Mouse (Mus musculus) spleen, adult 2 months (tissue): Measurements from ENCODE around the gene Tstd1. TPM values are rescaled to one million over a fixed set of nuclear protein-coding genes. Genes with fewer than 3 reads are reported as not detected.

Experiments
- DNase-seq, 2 experiments: peaks; one replicate each; pipeline versions ENCODE4 v3.0.0 to v3.0.0-alpha.2; 2012 to 2021; ENCODE audit warnings: low spot score in 2 of 2, low read depth in 1 of 2
- H3K27ac ChIP-seq: fragments of 200-500 bp; 2 replicates; pipeline ENCODE4 v1.5.1; 2012; ENCODE audit warnings: low read length, inconsistent platforms; ENCODE audit not compliant: insufficient read depth
- H3K27me3 ChIP-seq: fragments of 200-500 bp; 2 replicates; pipeline ENCODE4 v1.6.1; 2012; ENCODE audit warnings: mild to moderate bottlenecking, moderate library complexity, low read length, inconsistent platforms; ENCODE audit not compliant: control insufficient read depth, insufficient read depth
- H3K36me3 ChIP-seq: fragments of 200-500 bp; 2 replicates; pipeline ENCODE4 v1.6.1; 2012; ENCODE audit warnings: mild to moderate bottlenecking, low read length, inconsistent platforms; ENCODE audit not compliant: control insufficient read depth, insufficient read depth
- H3K4me1 ChIP-seq: fragments of 200-500 bp; 2 replicates; pipeline ENCODE4 v1.6.1; 2011; ENCODE audit warnings: inconsistent platforms; ENCODE audit not compliant: control insufficient read depth, insufficient read depth, insufficient read length
- H3K4me3 ChIP-seq: fragments of 200-500 bp; 2 replicates; pipeline ENCODE4 v1.5.1; 2011; ENCODE audit warnings: mild to moderate bottlenecking, inconsistent platforms; ENCODE audit not compliant: insufficient read depth, insufficient read length; ENCODE audit errors: extremely low read depth
- CTCF ChIP-seq: fragments of 200-500 bp; IDR thresholded peaks from 2 replicates; pipeline ENCODE4 v1.5.1; 2011; ENCODE audit warnings: mild to moderate bottlenecking, inconsistent platforms; ENCODE audit not compliant: insufficient read depth, insufficient read length, insufficient replicate concordance; ENCODE audit errors: extremely low read depth
- POLR2A ChIP-seq: fragments of 200-500 bp; IDR thresholded peaks from 2 replicates; pipeline ENCODE4 v1.6.1; 2011; ENCODE audit warnings: low read depth, low read length, inconsistent platforms
- WGBS: fragments of 180-500 bp; shearing (Covaris S2); methylation state at CpG from one replicate; pipeline ENCODE4 v1.1.7; 2018; 5-methylcytosine and 5-hydroxymethylcytosine counted together
- polyA plus RNA-seq: library from polyadenylated mRNA; depleted of rRNA; stranded (reverse); fragments of >200 nt; gene quantifications from 2 replicates; pipeline ENCODE4 v1.2.3, GENCODE M21; 2012

The Tstd1 gene
- polyA plus RNA-seq, 1 experiment: 3.1 TPM

GRCm38 (mm10) chr1:171425126-171425525, 6.5 kb downstream of the Tstd1 start:
- Histone ChIP-seq H3K27me3 (no peaks in the 10 kb centered on the region), H3K4me3 (no peak overlapping the region), H3K27ac (no peak overlapping the region), H3K4me1 (no peaks in the 10 kb centered on the region), H3K36me3 (peaks cover 5% of the 10 kb centered on the region; the same call in 1 of the 2 replicates)
- no peak for DNase-seq
- 85% methylated on average over 4 of the region's 4 CpGs for WGBS
- no peak for TF ChIP-seq CTCF
- no peak for TF ChIP-seq POLR2A

DNA sequence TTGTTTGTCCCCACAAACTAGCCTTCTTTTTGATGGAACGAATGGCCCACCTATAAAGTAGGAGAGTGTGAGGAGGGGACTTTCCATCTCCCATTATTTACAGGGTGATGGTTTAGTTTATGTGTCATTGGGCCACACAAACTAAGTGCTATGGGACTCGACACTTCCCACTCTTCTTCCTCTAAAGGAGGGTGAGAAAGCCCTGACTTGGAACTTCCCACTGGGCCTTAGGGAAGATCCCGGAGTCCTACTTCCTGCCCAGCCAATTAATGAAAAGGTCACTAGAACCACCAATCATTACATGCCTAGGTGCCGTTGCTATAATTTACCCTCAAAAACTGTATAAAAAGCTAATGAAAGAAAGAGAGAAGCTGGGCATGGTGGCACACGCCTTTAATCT, 13.5 kb downstream of the Tstd1 start:
- DNase-seq: no peak
- 73% methylated on average over 5 of the region's 5 CpGs for WGBS
- H3K4me3 ChIP-seq: no peak overlapping the region
- no peak overlapping the region for H3K27ac ChIP-seq
- peaks cover 1% of the 10 kb centered on the region; the same call in 1 of the 2 replicates for H3K4me1 ChIP-seq
- no peaks in the 10 kb centered on the region for H3K27me3 ChIP-seq
- H3K36me3 ChIP-seq: no peaks in the 10 kb centered on the region
- TF ChIP-seq CTCF (no peak), POLR2A (no peak)

DNA sequence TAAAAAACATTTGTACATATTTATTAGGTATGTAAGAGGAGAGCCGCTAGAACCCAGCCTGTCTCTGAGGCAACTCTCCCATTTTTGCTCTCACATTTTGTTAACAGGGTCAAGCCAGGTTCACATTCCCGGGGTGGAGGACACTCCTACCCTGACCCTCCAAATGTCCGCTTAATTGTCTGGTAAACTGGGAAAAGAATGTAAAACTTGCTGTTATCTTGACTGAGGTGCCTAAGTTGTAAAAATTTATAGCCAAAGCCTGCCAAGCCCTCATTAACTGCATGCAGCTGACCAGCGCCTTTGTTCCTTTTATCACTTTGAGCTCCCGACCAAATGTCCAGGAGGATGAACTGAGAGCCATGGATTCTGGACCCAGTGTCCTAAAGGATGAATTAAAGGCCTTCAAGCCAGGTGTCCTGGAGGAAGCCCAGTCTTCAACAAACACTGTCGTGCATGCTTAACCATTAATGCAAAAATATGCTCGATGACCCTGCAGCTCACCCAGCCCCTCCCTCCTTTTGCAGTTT, 16.7 kb downstream of the Tstd1 start:
- peaks cover 6% of the 10 kb centered on the region; the same call in 1 of the 2 replicates for H3K27me3 ChIP-seq
- H3K4me3 ChIP-seq: no peak overlapping the region
- no peak overlapping the region for H3K27ac ChIP-seq
- TF ChIP-seq POLR2A (no peak), CTCF (no peak)
- H3K4me1 ChIP-seq: peaks cover 9% of the 10 kb centered on the region
- 81% methylated on average over 7 of the region's 7 CpGs for WGBS
- H3K36me3 ChIP-seq: no peaks in the 10 kb centered on the region
- no peak for DNase-seq

DNA sequence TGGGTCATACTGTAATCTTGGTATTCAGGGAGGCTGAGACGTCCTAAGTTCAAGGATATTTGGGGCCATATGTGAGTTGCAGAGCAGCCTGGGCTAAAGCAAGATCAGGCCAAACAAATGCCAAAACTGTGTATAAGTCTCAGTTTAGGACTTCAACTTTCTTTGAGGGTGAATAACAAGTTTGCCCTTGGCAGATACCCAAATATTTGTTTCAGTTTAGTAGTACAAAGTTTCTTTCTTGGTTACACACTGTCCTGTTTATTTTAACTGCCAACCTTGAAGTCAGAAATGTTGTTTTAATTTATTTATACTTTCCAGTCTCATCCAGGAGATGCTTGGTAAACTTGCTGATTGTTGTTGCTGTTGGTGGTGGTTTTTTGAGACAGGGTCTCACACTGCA, 17.3 kb downstream of the Tstd1 start:
- no peak overlapping the region for H3K27ac ChIP-seq
- peaks cover 9% of the 10 kb centered on the region for H3K4me1 ChIP-seq
- 96% methylated on average over 1 of the region's 1 CpGs for WGBS
- H3K27me3 ChIP-seq: peaks cover 6% of the 10 kb centered on the region; the same call in 1 of the 2 replicates
- H3K36me3 ChIP-seq: no peaks in the 10 kb centered on the region
- no peak for DNase-seq
- H3K4me3 ChIP-seq: no peak overlapping the region
- no peak for TF ChIP-seq CTCF
- TF ChIP-seq POLR2A: no peak

- H3K27me3 ChIP-seq: peaks cover 6% of the 10 kb centered on the region; the same call in 1 of the 2 replicates
- H3K4me3 ChIP-seq: peak within 1 kb of the TSS; percentile 60
- no peaks in the 10 kb centered on the region for H3K36me3 ChIP-seq
- TF ChIP-seq POLR2A (no peak), CTCF (no peak)
- WGBS: 2% methylated on average over 46 of the region's 46 CpGs
- peak; percentile 28 to 73 for DNase-seq
- H3K4me1 ChIP-seq: peaks cover 16% of the 10 kb centered on the region
- peak within 1 kb of the TSS; percentile 11; the same call in 1 of the 2 replicates for H3K27ac ChIP-seq
Measured at GRCm38 (mm10) chr1:171437264-171438013, 18.8 kb downstream of the Tstd1 start, which contains the start of gene F11r. Gene F11r (plus strand): TSS chr1:171437535.

DNA sequence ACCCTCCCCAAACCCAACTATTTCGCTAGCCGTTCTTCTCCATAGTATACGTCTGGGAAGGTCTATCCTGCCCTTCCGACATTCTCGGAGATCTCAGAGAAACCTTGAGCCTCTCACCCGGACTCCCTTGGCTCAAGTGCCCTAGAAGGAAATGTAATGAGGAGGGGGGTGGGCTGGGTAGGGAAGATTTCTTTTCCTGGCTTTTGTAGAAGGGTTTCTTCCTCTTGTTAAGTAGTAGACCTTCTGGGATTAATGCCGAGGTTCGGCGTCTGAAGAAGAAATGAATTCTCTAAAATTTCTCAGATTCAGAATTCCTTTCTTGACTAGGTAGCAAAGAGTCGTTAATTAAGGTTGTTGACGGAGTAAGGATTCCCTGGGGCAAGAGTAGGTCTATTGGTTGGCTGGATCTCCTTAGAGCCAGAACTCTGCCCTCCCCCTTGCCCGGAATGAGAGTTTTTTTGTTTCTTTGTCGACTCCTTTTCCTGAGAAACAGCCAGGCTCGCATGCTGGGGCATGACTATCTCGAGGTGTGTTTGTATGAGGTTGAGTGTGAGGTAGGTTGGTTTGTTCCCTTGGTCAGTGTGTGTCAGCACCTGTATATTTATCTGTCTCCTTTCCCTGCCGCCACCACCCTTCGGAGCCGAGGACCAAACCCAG, 19.5 kb downstream of the Tstd1 start:
- WGBS: 13% methylated on average over 18 of the region's 18 CpGs
- DNase-seq: no peak
- Histone ChIP-seq H3K4me3 (peak overlapping the region; percentile 60), H3K27me3 (peaks cover 6% of the 10 kb centered on the region; the same call in 1 of the 2 replicates), H3K4me1 (peaks cover 16% of the 10 kb centered on the region), H3K36me3 (no peaks in the 10 kb centered on the region), H3K27ac (peak overlapping the region; percentile 11; the same call in 1 of the 2 replicates)
- TF ChIP-seq CTCF (no peak), POLR2A (no peak)

- Histone ChIP-seq H3K27me3 (peaks cover 6% of the 10 kb centered on the region; the same call in 1 of the 2 replicates), H3K4me1 (peaks cover 16% of the 10 kb centered on the region), H3K4me3 (no peak overlapping the region), H3K36me3 (no peaks in the 10 kb centered on the region), H3K27ac (no peak overlapping the region)
- no peak for DNase-seq
- 66% methylated on average over 8 of the region's 8 CpGs for WGBS
- no peak for TF ChIP-seq CTCF
- no peak for TF ChIP-seq POLR2A
Measured at GRCm38 (mm10) chr1:171439072-171439471, 20.4 kb downstream of the Tstd1 start.
